Mouse (Mus musculus) myocyte (in vitro differentiated cells): Measurements from ENCODE around the gene Prkd3.

Experiments used
- CEBPB ChIP-seq: IDR thresholded peaks from 2 replicates; pipeline ENCODE4 v1.6.1; 2011; ENCODE audit warnings: mild to moderate bottlenecking, moderate library complexity; ENCODE audit not compliant: poor library complexity, insufficient read depth, severe bottlenecking
- E2F4 ChIP-seq: IDR thresholded peaks from one replicate; pipeline ENCODE4 v1.6.1; 2011; ENCODE audit warnings: mild to moderate bottlenecking, control low read depth, moderate library complexity; ENCODE audit not compliant: insufficient read depth
- MAX ChIP-seq: IDR thresholded peaks from one replicate; pipeline ENCODE4 v1.6.1; 2011; ENCODE audit warnings: low read depth, mild to moderate bottlenecking, control low read depth
- MYOD1 ChIP-seq, 3 experiments: IDR thresholded peaks; one replicate each; pipeline ENCODE4 v1.6.1; 2011; ENCODE audit warnings: control low read depth in 2 of 3, low read depth in 2 of 3, mild to moderate bottlenecking in 2 of 3, moderate library complexity in 1 of 3; ENCODE audit not compliant: insufficient read length in 2 of 3, control insufficient read depth in 1 of 3
- MYOG ChIP-seq, 3 experiments: IDR thresholded peaks; one replicate each; pipeline ENCODE4 v1.6.1; 2011; ENCODE audit warnings: control low read depth in 2 of 3, low read depth in 2 of 3, mild to moderate bottlenecking in 2 of 3; ENCODE audit not compliant: insufficient read length in 2 of 3, control insufficient read depth in 1 of 3, insufficient read depth in 1 of 3
- POLR2A ChIP-seq: IDR thresholded peaks from one replicate; pipeline ENCODE4 v1.6.1; 2011; ENCODE audit warnings: low read depth, mild to moderate bottlenecking, control low read depth, moderate library complexity; ENCODE audit not compliant: insufficient read length
- POLR2AphosphoS2 ChIP-seq: IDR thresholded peaks from one replicate; pipeline ENCODE4 v1.6.1; 2011; ENCODE audit warnings: low read depth, control low read depth; ENCODE audit not compliant: insufficient read length
- REST ChIP-seq: IDR thresholded peaks from one replicate; pipeline ENCODE4 v1.6.1; 2011; ENCODE audit warnings: mild to moderate bottlenecking, control low read depth, moderate library complexity; ENCODE audit not compliant: insufficient read depth, insufficient read length
- SRF ChIP-seq: IDR thresholded peaks from one replicate; pipeline ENCODE4 v1.6.1; 2011; ENCODE audit warnings: low read depth; ENCODE audit not compliant: control insufficient read depth, insufficient read length
- TCF12 ChIP-seq: IDR thresholded peaks from one replicate; pipeline ENCODE4 v1.6.1; 2011; ENCODE audit warnings: mild to moderate bottlenecking, control low read depth; ENCODE audit not compliant: poor library complexity, insufficient read depth, severe bottlenecking
- TCF3 ChIP-seq: IDR thresholded peaks from one replicate; pipeline ENCODE4 v1.6.1; 2011; ENCODE audit warnings: low read depth, control low read depth; ENCODE audit not compliant: insufficient read length
- USF1 ChIP-seq: IDR thresholded peaks from one replicate; pipeline ENCODE4 v1.6.1; 2011; ENCODE audit warnings: low read depth, mild to moderate bottlenecking, control low read depth, moderate library complexity

- TF ChIP-seq MYOG (IDR thresholded peaks at IDR 0.05; ENCODE audit: control insufficient read depth in 1 of 3, insufficient read depth in 1 of 3, insufficient read length in 2 of 3, low read depth in 2 of 3) (no peak), MAX (no peak), POLR2A (no peak), TCF3 (no peak), POLR2AphosphoS2 (no peak), CEBPB (no peak), REST (no peak), USF1 (no peak), MYOD1 (IDR thresholded peaks at IDR 0.05; ENCODE audit: control insufficient read depth in 1 of 3, insufficient read length in 2 of 3, low read depth in 2 of 3) (no peak), TCF12 (no peak), E2F4 (no peak), SRF (no peak)
These were observed 43.6 kb upstream of the Prkd3 start for GRCm38 (mm10) chr17:79064250-79064649.
